Comparison of ENCODE assay signal across 22 mouse cellular contexts in the genomic region with DNA sequence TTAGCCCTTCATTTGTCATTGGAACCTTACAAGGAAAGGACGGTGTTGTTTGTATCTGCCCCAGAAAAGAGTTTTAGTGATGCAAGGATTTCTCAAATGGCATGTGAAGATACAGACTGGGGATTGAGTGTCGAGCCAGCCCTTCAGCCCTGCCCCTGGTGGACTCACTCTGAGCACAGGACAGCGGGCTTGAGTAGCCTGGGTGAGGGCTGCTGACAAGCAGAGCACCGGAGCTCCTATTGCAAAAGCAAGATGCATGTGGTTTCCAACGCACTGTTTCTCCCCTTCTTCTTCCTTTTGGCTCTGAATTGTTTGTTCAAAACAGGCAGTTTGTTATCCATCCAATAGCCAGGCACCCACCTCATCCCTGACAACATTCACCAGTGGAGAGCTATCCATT.
"Had no signal": no experiment of that assay in that cellular context is flagged by ENCODE, and none has a peak within 500 bp of the region (broad histone marks: within the 10 kb centered on the region; RNA-seq: fewer than 3 reads in every experiment).

No protein-coding gene starts in this region.

- DNase-seq: liver, postnatal 0 days; lung, adult 2 months; lung, postnatal 14 days; lung, postnatal 36 days; midbrain, embryonic 14.5 days; retina, postnatal 1 day; right cerebral cortex, adult 18-20 months; right cerebral cortex, postnatal 25 days; right cerebral cortex, postnatal 4 days; spleen, adult 18-20 months; thymus, adult 18-20 months; thymus, postnatal 14 days; thymus, postnatal 36 days had no signal

- H3K4me2 ChIP-seq: lung, embryonic 15.5 days; midbrain, embryonic 12.5 days; neural tube, embryonic 13.5 days; neural tube, embryonic 15.5 days had no signal

- H3K4me3 ChIP-seq: lung, embryonic 15.5 days; midbrain, embryonic 10.5 days; midbrain, embryonic 12.5 days; myocyte; neural tube, embryonic 13.5 days; neural tube, embryonic 15.5 days had no signal

- H3K9ac ChIP-seq: liver, postnatal 0 days; lung, embryonic 15.5 days; midbrain, embryonic 12.5 days; neural tube, embryonic 13.5 days; neural tube, embryonic 15.5 days had no signal

- H3K27me3 ChIP-seq: lung, embryonic 15.5 days; midbrain, embryonic 12.5 days; neural tube, embryonic 13.5 days; neural tube, embryonic 15.5 days had no signal

- H3K36me3 ChIP-seq: lung, embryonic 15.5 days; midbrain, embryonic 10.5 days; midbrain, embryonic 12.5 days; neural tube, embryonic 13.5 days; neural tube, embryonic 15.5 days had no signal

- H3K27ac ChIP-seq: lung, embryonic 15.5 days; macrophage; midbrain, embryonic 10.5 days; midbrain, embryonic 12.5 days; neural tube, embryonic 13.5 days; neural tube, embryonic 15.5 days had no signal

- ATAC-seq: liver, postnatal 0 days; lung, postnatal 0 days; midbrain, embryonic 16.5 days had no signal

- H3K9me3 ChIP-seq: lung, embryonic 15.5 days; midbrain, embryonic 10.5 days; midbrain, embryonic 12.5 days; neural tube, embryonic 13.5 days; neural tube, embryonic 15.5 days had no signal

- H3K4me1 ChIP-seq: lung, embryonic 15.5 days; midbrain, embryonic 10.5 days; midbrain, embryonic 12.5 days; neural tube, embryonic 13.5 days; neural tube, embryonic 15.5 days had no signal
